Mouse (Mus musculus): Measurements from ENCODE around the gene Gm10447. TPM values are rescaled to one million over a fixed set of nuclear protein-coding genes. Genes with fewer than 3 reads are reported as not detected.

Gene Gm10447
- not detected in 2 replicates for polyA plus RNA-seq (2015; fragmentation: Nextera tagmentation; extraction: Ambion mirVana)

DNA sequence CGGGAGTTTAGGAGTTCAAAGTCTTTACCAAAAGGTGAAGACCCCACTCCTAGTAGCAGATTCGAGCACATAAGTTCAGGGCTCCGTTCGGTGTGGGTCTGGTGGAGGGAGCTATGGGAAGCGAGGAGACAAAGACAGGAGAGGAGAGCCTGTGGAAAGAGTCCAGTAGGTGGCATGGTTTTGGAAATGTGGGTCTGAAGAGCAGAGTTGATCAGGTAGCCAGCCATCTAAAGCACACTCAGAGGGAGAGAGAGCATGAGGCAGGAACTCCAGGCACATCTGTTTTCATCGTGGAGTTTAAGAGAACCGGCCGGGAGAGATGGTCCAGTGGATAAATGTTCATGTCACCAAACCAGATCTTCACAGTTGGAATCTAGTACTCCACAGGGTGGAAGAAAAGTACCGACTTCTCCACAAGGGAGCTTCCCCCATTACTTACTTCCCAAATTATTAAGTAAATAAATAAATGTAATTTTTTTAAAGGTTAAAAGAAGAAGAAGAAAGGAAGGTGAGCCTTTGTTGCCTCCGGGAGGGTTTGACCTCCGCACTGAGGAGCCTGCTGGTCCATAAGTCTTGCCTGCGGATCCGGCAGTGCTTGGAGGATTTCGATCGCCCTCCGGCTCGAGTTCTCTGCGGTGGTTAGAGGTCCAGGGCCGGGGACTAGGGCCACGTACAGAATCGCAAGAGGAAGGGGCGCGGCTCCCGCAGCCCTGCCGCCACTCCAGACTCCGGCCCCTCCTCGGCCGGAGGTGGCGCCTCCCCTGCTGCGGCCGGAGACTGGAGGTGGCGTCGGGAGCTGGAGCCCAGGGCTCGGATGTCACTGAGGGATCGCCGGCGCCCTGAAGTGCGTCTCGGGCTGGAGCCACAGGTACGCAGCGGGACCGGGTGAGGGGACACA is at the start of gene Gm10447, which contains the start of gene Shroom1:
Gene Gm10447, minus strand, starts transcription at position 637 of the 898 bp plus-strand sequence.
Gene Shroom1, plus strand, starts transcription at position 732 of the 898 bp plus-strand sequence.
- Histone ChIP-seq H3K27ac (ENCODE audit: low read length) (no peak within 1 kb of the TSS), H3K27me3 (replicated peaks; ENCODE audit: control insufficient read depth, insufficient read depth, low read length) (peaks cover 20% of the 10 kb centered on the region)

DNA sequence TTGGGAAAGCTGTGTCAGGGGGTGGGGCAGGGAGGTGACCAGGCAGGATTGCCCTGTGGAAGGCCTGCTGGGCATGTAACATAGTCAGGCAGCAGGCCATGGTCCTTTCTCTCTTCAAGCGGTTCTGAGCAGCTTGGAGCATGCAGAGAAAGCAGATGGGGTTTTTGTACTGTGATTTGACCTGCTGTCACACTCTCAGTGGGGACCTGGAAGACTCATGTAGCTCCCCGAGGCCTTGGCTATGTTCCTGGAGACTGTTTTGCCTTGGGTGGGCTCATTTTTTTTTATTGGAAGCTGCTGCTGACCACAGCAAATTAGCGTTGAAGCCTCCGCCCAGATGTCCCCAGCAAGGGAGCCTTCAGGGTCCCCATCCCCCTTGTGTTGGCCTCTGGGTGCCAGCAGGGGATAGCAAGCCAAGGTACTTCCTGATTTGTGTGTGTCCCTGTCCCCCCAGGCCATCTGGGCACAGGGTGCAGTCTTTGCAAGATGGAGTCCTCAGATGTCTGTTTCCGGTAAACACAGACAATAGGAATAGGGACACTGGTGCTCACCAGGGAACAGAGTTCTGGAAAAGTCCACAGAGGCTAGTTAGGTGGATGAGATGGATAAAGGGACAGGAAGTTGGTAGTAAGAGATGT is 48.2 kb upstream of the Gm10447 start:
- H3K27ac ChIP-seq (ENCODE audit: low read length): no peak overlapping the region
- ATAC-seq: peak; percentile 61
- no peak overlapping the region for H3K4me3 ChIP-seq (replicated peaks; ENCODE audit: low read length)
- no peak overlapping the region for H3K4me2 ChIP-seq (ENCODE audit: low read length)
- H3K27me3 ChIP-seq (replicated peaks; ENCODE audit: control insufficient read depth, insufficient read depth, low read length): no peaks in the 10 kb centered on the region
- 49% methylated on average over 5 of the region's 5 CpGs for WGBS
- no peaks in the 10 kb centered on the region for H3K9me3 ChIP-seq (ENCODE audit: control insufficient read depth, low read length)
- no peak overlapping the region for H3K9ac ChIP-seq (replicated peaks; ENCODE audit: low read depth, low read length)
- H3K4me1 ChIP-seq (replicated peaks; ENCODE audit: control insufficient read depth, insufficient read depth, low read length): peaks cover 12% of the 10 kb centered on the region; the same call in 1 of the 2 replicates
- no peaks in the 10 kb centered on the region for H3K36me3 ChIP-seq (ENCODE audit: control insufficient read depth, insufficient read depth)

More for the DNA sequence above, at the start of gene Gm10447, which contains the start of gene Shroom1:
- peak within 1 kb of the TSS; percentile 49 for H3K9ac ChIP-seq (replicated peaks; ENCODE audit: low read depth, low read length)
- no peaks in the 10 kb centered on the region for H3K9me3 ChIP-seq (ENCODE audit: control insufficient read depth, low read length)
- peak; percentile 62 for ATAC-seq
- H3K36me3 ChIP-seq (ENCODE audit: control insufficient read depth, insufficient read depth): no peaks in the 10 kb centered on the region
- peak within 1 kb of the TSS; percentile 49 for H3K4me3 ChIP-seq (replicated peaks; ENCODE audit: low read length)
- H3K4me2 ChIP-seq (ENCODE audit: low read length): peak within 1 kb of the TSS; percentile 78
- WGBS: 6% methylated on average over 42 of the region's 42 CpGs
- peaks cover 8% of the 10 kb centered on the region for H3K4me1 ChIP-seq (replicated peaks; ENCODE audit: control insufficient read depth, insufficient read depth, low read length)

DNA sequence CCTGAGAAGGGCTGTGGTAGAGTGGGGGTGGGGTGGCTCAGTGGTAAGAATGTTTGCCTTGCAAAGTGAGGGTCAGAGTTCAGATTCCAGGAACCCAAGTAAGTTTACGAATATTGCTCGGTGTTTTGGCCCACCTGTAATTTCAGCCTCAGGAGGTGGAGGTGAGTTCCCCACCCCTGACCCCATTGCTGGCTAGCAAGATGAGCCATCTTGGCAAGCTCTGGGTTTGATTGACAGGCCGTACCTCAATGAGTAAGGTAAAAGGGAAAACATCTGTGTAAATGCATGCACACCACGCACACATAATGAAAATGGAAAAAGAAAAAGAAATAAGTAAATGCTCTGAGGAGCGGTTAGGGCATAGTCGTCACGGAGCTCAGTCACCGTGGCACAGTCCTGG is 47.5 kb upstream of the Gm10447 start:
- Histone ChIP-seq H3K4me3 (replicated peaks; ENCODE audit: low read length) (no peak overlapping the region), H3K4me1 (replicated peaks; ENCODE audit: control insufficient read depth, insufficient read depth, low read length) (peaks cover 9% of the 10 kb centered on the region; the same call in 1 of the 2 replicates), H3K9me3 (ENCODE audit: control insufficient read depth, low read length) (no peaks in the 10 kb centered on the region), H3K36me3 (ENCODE audit: control insufficient read depth, insufficient read depth) (no peaks in the 10 kb centered on the region), H3K9ac (replicated peaks; ENCODE audit: low read depth, low read length) (no peak overlapping the region), H3K27me3 (replicated peaks; ENCODE audit: control insufficient read depth, insufficient read depth, low read length) (no peaks in the 10 kb centered on the region), H3K27ac (ENCODE audit: low read length) (no peak overlapping the region), H3K4me2 (ENCODE audit: low read length) (no peak overlapping the region)
- 89% methylated on average over 8 of the region's 8 CpGs for WGBS
- no peak for ATAC-seq

DNA sequence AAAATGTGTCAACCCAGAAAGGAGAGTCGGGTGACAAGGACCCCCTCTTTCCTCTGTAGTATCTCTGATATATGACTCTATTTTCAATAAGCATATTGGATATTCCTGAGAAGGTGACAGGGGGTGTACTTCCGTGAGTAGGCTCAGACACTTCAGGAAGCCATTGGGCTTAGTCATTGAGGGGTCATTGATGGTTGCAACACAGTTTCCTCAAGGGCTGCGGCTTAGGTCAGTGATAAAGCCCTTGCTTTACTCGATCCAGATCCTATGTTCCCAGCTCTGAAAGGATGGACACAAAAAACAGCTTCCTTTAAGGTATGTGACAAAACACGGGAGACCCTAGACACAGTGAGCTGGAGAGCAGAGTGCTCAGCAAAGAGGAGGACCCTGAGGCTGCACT is 46.8 kb upstream of the Gm10447 start:
- Histone ChIP-seq H3K9me3 (ENCODE audit: control insufficient read depth, low read length) (no peaks in the 10 kb centered on the region), H3K27me3 (replicated peaks; ENCODE audit: control insufficient read depth, insufficient read depth, low read length) (no peaks in the 10 kb centered on the region), H3K4me1 (replicated peaks; ENCODE audit: control insufficient read depth, insufficient read depth, low read length) (peaks cover 9% of the 10 kb centered on the region; the same call in 1 of the 2 replicates), H3K36me3 (ENCODE audit: control insufficient read depth, insufficient read depth) (no peaks in the 10 kb centered on the region), H3K9ac (replicated peaks; ENCODE audit: low read depth, low read length) (no peak overlapping the region), H3K4me2 (ENCODE audit: low read length) (no peak overlapping the region), H3K27ac (ENCODE audit: low read length) (no peak overlapping the region), H3K4me3 (replicated peaks; ENCODE audit: low read length) (no peak overlapping the region)
- ATAC-seq: no peak
- 89% methylated on average over 5 of the region's 5 CpGs for WGBS

DNA sequence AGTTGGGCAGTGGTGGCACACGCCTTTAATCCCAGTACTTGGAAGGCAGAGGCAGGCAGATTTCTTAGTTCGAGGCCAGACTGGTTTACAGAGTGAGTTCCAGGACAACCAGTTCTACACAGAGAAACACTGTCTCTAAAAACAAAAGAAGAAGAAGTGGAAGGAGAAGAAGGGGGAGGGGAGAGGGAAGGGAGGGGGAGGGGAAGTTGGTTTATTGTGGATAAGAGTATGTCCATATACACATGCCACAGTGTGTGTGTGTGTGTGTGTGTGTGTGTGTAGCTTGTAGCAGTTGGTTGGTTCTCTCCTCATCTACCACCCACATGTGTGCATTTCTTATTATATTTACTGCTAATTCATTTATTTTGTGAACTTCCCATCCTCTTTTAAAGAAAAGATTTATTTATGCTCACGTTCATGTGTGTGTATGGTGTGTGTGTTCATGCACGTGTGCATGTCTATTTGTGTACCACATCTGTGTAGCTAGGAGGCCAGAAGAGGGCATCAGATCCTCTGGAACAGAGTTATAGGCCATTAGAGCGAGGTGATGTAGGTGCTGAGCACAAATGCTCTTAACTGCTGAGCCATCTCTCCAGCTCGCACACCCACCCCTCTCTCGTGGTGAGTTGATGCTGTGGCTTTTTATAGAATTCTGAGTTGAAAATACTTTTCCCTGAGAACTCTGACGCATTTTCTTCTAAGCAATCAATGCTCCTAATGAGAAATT is 45.3 kb upstream of the Gm10447 start:
- no peak for ATAC-seq
- WGBS: 78% methylated on average over 8 of the region's 8 CpGs

DNA sequence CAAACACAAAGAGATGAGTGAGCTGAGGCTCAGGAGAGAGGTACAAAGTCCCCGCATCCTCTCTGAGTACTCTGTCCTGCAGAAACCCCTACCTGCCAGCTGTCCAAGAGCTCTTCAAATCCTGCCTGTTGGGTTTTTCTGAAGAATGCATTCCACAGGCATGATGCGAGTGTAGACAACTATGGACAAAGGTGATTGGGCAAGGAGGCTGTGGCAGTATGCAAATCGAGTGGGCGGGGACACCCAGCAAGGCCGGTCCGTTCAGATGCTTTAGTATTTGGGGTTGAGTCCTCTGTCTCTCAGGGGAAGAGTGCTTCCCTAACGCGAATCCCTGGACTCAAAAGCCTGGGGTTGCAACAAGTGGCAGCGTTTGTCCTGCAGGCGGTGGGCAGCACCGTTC is 43.7 kb upstream of the Gm10447 start:
- H3K27me3 ChIP-seq (replicated peaks; ENCODE audit: control insufficient read depth, insufficient read depth, low read length): no peaks in the 10 kb centered on the region
- 6% methylated on average over 11 of the region's 11 CpGs for WGBS
- no peak overlapping the region for H3K4me2 ChIP-seq (ENCODE audit: low read length)
- H3K4me3 ChIP-seq (replicated peaks; ENCODE audit: low read length): no peak overlapping the region
- H3K9me3 ChIP-seq (ENCODE audit: control insufficient read depth, low read length): no peaks in the 10 kb centered on the region
- H3K4me1 ChIP-seq (replicated peaks; ENCODE audit: control insufficient read depth, insufficient read depth, low read length): peaks cover 17% of the 10 kb centered on the region; the same call in 1 of the 2 replicates
- no peak for ATAC-seq
- H3K27ac ChIP-seq (ENCODE audit: low read length): no peak overlapping the region
- no peak overlapping the region for H3K9ac ChIP-seq (replicated peaks; ENCODE audit: low read depth, low read length)
- no peaks in the 10 kb centered on the region for H3K36me3 ChIP-seq (ENCODE audit: control insufficient read depth, insufficient read depth)

More for the DNA sequence above, 45.3 kb upstream of the Gm10447 start:
- Histone ChIP-seq H3K4me3 (replicated peaks; ENCODE audit: low read length) (no peak overlapping the region), H3K27ac (ENCODE audit: low read length) (no peak overlapping the region), H3K36me3 (ENCODE audit: control insufficient read depth, insufficient read depth) (no peaks in the 10 kb centered on the region), H3K9me3 (ENCODE audit: control insufficient read depth, low read length) (no peaks in the 10 kb centered on the region), H3K27me3 (replicated peaks; ENCODE audit: control insufficient read depth, insufficient read depth, low read length) (no peaks in the 10 kb centered on the region), H3K9ac (replicated peaks; ENCODE audit: low read depth, low read length) (no peak overlapping the region), H3K4me1 (replicated peaks; ENCODE audit: control insufficient read depth, insufficient read depth, low read length) (peaks cover 9% of the 10 kb centered on the region; the same call in 1 of the 2 replicates), H3K4me2 (ENCODE audit: low read length) (no peak overlapping the region)

DNA sequence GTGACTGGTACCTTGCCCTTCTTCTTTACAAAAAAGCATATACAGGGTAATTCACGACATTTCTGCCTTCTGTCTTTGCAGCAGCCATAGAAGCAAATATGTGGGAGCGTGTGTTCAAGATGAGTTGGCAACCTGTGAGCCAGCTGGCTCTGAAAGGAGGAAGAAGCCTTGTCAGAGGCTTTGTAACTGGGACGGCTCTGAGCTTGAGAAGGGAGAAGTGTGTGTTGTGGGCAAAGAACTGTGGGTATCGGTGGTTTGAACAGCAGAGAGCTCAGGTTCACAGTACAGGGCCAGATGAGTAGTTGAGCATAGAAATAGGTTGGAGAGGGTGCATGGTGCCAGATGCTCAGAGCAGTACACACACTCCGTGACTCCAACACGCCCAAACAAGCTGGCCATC is 40.0 kb upstream of the Gm10447 start:
- Histone ChIP-seq H3K9ac (replicated peaks; ENCODE audit: low read depth, low read length) (no peak overlapping the region), H3K4me2 (ENCODE audit: low read length) (no peak overlapping the region), H3K4me3 (replicated peaks; ENCODE audit: low read length) (no peak overlapping the region), H3K9me3 (ENCODE audit: control insufficient read depth, low read length) (no peaks in the 10 kb centered on the region), H3K36me3 (ENCODE audit: control insufficient read depth, insufficient read depth) (no peaks in the 10 kb centered on the region), H3K27ac (ENCODE audit: low read length) (no peak overlapping the region), H3K27me3 (replicated peaks; ENCODE audit: control insufficient read depth, insufficient read depth, low read length) (no peaks in the 10 kb centered on the region), H3K4me1 (replicated peaks; ENCODE audit: control insufficient read depth, insufficient read depth, low read length) (peaks cover 14% of the 10 kb centered on the region; the same call in 1 of the 2 replicates)
- peak; percentile 36; the same call in 1 of the 2 replicates for ATAC-seq
- WGBS: 56% methylated on average over 6 of the region's 6 CpGs

DNA sequence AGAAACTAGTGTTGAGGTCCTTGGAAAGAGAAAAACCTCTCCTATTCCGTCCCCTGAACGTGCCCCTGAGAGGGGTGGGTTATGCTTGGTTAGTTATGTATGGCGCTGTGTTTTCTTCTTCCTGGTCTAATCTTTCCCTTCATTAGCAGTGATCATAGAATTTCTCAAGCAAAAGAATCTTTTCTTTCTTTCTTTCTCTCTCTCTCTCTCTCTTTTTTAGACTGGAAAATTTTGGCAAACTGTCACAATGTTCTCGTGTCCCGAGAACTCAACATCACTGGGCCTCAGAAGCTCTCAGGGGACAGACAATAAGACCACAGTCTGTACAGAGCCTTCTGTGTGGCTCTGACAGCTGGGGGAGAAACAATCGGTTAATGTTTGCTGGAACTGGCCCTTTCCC is 38.5 kb upstream of the Gm10447 start:
- Histone ChIP-seq H3K36me3 (ENCODE audit: control insufficient read depth, insufficient read depth) (no peaks in the 10 kb centered on the region), H3K4me2 (ENCODE audit: low read length) (no peak overlapping the region), H3K9me3 (ENCODE audit: control insufficient read depth, low read length) (no peaks in the 10 kb centered on the region), H3K27me3 (replicated peaks; ENCODE audit: control insufficient read depth, insufficient read depth, low read length) (no peaks in the 10 kb centered on the region), H3K4me1 (replicated peaks; ENCODE audit: control insufficient read depth, insufficient read depth, low read length) (peaks cover 12% of the 10 kb centered on the region; the same call in 1 of the 2 replicates), H3K27ac (ENCODE audit: low read length) (peak overlapping the region; percentile 13; the same call in 1 of the 2 replicates), H3K4me3 (replicated peaks; ENCODE audit: low read length) (no peak overlapping the region), H3K9ac (replicated peaks; ENCODE audit: low read depth, low read length) (no peak overlapping the region)
- WGBS: 4% methylated on average over 6 of the region's 6 CpGs
- ATAC-seq: no peak
